Mouse (Mus musculus) lung, postnatal 0 days (tissue): Measurements from ENCODE around the gene Nt5e.

Source experiments
- CTCF ChIP-seq: IDR thresholded peaks from 2 replicates; pipeline ENCODE4 v1.5.1; 2016; ENCODE audit warnings: antibody characterized with exemption, mild to moderate bottlenecking
- EP300 ChIP-seq: IDR thresholded peaks from 2 replicates; pipeline ENCODE4 v1.6.1; 2016; ENCODE audit warnings: antibody characterized with exemption, mild to moderate bottlenecking, control low read depth

- TF ChIP-seq CTCF (no peak), EP300 (no peak)
Measured at GRCm38 (mm10) chr9:88369666-88370065, 42.7 kb downstream of the Nt5e start.
